Mouse (Mus musculus): ENCODE measurements around the gene Mtss1l. TPM values are rescaled to one million over a fixed set of nuclear protein-coding genes. Genes with fewer than 3 reads are reported as not detected.

Gene Mtss1l
- polyA plus RNA-seq, 1 experiment, result 7.1 TPM

- Histone ChIP-seq H3K27me3 (ENCODE audit: control insufficient read depth, insufficient read depth, low read length, poor library complexity, severe bottlenecking) (no peaks in the 10 kb centered on the region), H3K27ac (ENCODE audit: insufficient read depth, low read length) (no peak overlapping the region), H3K9me3 (replicated peaks; ENCODE audit: control insufficient read depth, insufficient read depth, low read length, poor library complexity, severe bottlenecking) (no peaks in the 10 kb centered on the region), H3K9ac (ENCODE audit: low read depth, poor library complexity, severe bottlenecking) (no peak overlapping the region), H3K4me1 (ENCODE audit: control insufficient read depth, insufficient read depth, low read length) (peaks cover 4% of the 10 kb centered on the region), H3K4me3 (ENCODE audit: low read depth, low read length) (no peak overlapping the region), H3K36me3 (ENCODE audit: control insufficient read depth, insufficient read depth, low read length, poor library complexity, severe bottlenecking) (no peaks in the 10 kb centered on the region)
- no peak for TF ChIP-seq POLR2A (IDR thresholded peaks at IDR 0.05; ENCODE audit: insufficient read depth, low read length)
- TF ChIP-seq EP300 (IDR thresholded peaks at IDR 0.05; ENCODE audit: insufficient read depth, low read depth, low read length), result no peak
- TF ChIP-seq CTCF (IDR thresholded peaks at IDR 0.05; ENCODE audit: low read depth, low read length), result no peak
These were observed 65.7 kb downstream of the Mtss1l start for GRCm38 (mm10) chr8:110786934-110787333.

- TF ChIP-seq CTCF (IDR thresholded peaks at IDR 0.05; ENCODE audit: low read depth, low read length) (no peak), EP300 (IDR thresholded peaks at IDR 0.05; ENCODE audit: insufficient read depth, low read depth, low read length) (no peak), POLR2A (IDR thresholded peaks at IDR 0.05; ENCODE audit: insufficient read depth, low read length) (no peak)
- H3K4me1 ChIP-seq (ENCODE audit: control insufficient read depth, insufficient read depth, low read length), result peaks cover 4% of the 10 kb centered on the region
These were observed 66.2 kb downstream of the Mtss1l start for GRCm38 (mm10) chr8:110787411-110787954.

GRCm38 (mm10) chr8:110788981-110789380, 67.7 kb downstream of the Mtss1l start:
- H3K4me1 ChIP-seq (ENCODE audit: control insufficient read depth, insufficient read depth, low read length), result peaks cover 5% of the 10 kb centered on the region
- H3K27ac ChIP-seq (ENCODE audit: insufficient read depth, low read length), result no peak overlapping the region
- no peak for TF ChIP-seq POLR2A (IDR thresholded peaks at IDR 0.05; ENCODE audit: insufficient read depth, low read length)
- TF ChIP-seq EP300 (IDR thresholded peaks at IDR 0.05; ENCODE audit: insufficient read depth, low read depth, low read length), result no peak
- TF ChIP-seq CTCF (IDR thresholded peaks at IDR 0.05; ENCODE audit: low read depth, low read length), result no peak
- H3K4me3 ChIP-seq (ENCODE audit: low read depth, low read length), result peak overlapping the region; percentile 20
- no peaks in the 10 kb centered on the region for H3K9me3 ChIP-seq (replicated peaks; ENCODE audit: control insufficient read depth, insufficient read depth, low read length, poor library complexity, severe bottlenecking)
- no peaks in the 10 kb centered on the region for H3K27me3 ChIP-seq (ENCODE audit: control insufficient read depth, insufficient read depth, low read length, poor library complexity, severe bottlenecking)
- H3K36me3 ChIP-seq (ENCODE audit: control insufficient read depth, insufficient read depth, low read length, poor library complexity, severe bottlenecking), result no peaks in the 10 kb centered on the region
- H3K9ac ChIP-seq (ENCODE audit: low read depth, poor library complexity, severe bottlenecking), result 0 out of 2 replicates have a peak overlapping the region, but pooled peaks have one; percentile 25

More at GRCm38 (mm10) chr8:110787411-110787954, 66.2 kb downstream of the Mtss1l start:
- H3K9me3 ChIP-seq (replicated peaks; ENCODE audit: control insufficient read depth, insufficient read depth, low read length, poor library complexity, severe bottlenecking), result no peaks in the 10 kb centered on the region
- no peak overlapping the region for H3K9ac ChIP-seq (ENCODE audit: low read depth, poor library complexity, severe bottlenecking)
- no peak overlapping the region for H3K4me3 ChIP-seq (ENCODE audit: low read depth, low read length)
- H3K27me3 ChIP-seq (ENCODE audit: control insufficient read depth, insufficient read depth, low read length, poor library complexity, severe bottlenecking), result no peaks in the 10 kb centered on the region
- no peak overlapping the region for H3K27ac ChIP-seq (ENCODE audit: insufficient read depth, low read length)
- H3K36me3 ChIP-seq (ENCODE audit: control insufficient read depth, insufficient read depth, low read length, poor library complexity, severe bottlenecking), result no peaks in the 10 kb centered on the region

GRCm38 (mm10) chr8:110789571-110789970, 68.3 kb downstream of the Mtss1l start:
- H3K36me3 ChIP-seq (ENCODE audit: control insufficient read depth, insufficient read depth, low read length, poor library complexity, severe bottlenecking), result no peaks in the 10 kb centered on the region
- no peaks in the 10 kb centered on the region for H3K27me3 ChIP-seq (ENCODE audit: control insufficient read depth, insufficient read depth, low read length, poor library complexity, severe bottlenecking)
- H3K4me1 ChIP-seq (ENCODE audit: control insufficient read depth, insufficient read depth, low read length), result peaks cover 5% of the 10 kb centered on the region
- peak overlapping the region; percentile 20 for H3K4me3 ChIP-seq (ENCODE audit: low read depth, low read length)
- TF ChIP-seq CTCF (IDR thresholded peaks at IDR 0.05; ENCODE audit: low read depth, low read length) (no peak), POLR2A (IDR thresholded peaks at IDR 0.05; ENCODE audit: insufficient read depth, low read length) (no peak), EP300 (IDR thresholded peaks at IDR 0.05; ENCODE audit: insufficient read depth, low read depth, low read length) (no peak)
- no peak overlapping the region for H3K27ac ChIP-seq (ENCODE audit: insufficient read depth, low read length)
- no peaks in the 10 kb centered on the region for H3K9me3 ChIP-seq (replicated peaks; ENCODE audit: control insufficient read depth, insufficient read depth, low read length, poor library complexity, severe bottlenecking)
- peak overlapping the region; percentile 25; the same call in 1 of the 2 replicates for H3K9ac ChIP-seq (ENCODE audit: low read depth, poor library complexity, severe bottlenecking)

- H3K27ac ChIP-seq (ENCODE audit: insufficient read depth, low read length), result no peak overlapping the region
- no peaks in the 10 kb centered on the region for H3K9me3 ChIP-seq (replicated peaks; ENCODE audit: control insufficient read depth, insufficient read depth, low read length, poor library complexity, severe bottlenecking)
- no peaks in the 10 kb centered on the region for H3K36me3 ChIP-seq (ENCODE audit: control insufficient read depth, insufficient read depth, low read length, poor library complexity, severe bottlenecking)
- no peak overlapping the region for H3K9ac ChIP-seq (ENCODE audit: low read depth, poor library complexity, severe bottlenecking)
- peaks cover 5% of the 10 kb centered on the region for H3K4me1 ChIP-seq (ENCODE audit: control insufficient read depth, insufficient read depth, low read length)
- TF ChIP-seq POLR2A (IDR thresholded peaks at IDR 0.05; ENCODE audit: insufficient read depth, low read length) (no peak), CTCF (IDR thresholded peaks at IDR 0.05; ENCODE audit: low read depth, low read length) (no peak), EP300 (IDR thresholded peaks at IDR 0.05; ENCODE audit: insufficient read depth, low read depth, low read length) (no peak)
- H3K4me3 ChIP-seq (ENCODE audit: low read depth, low read length), result no peak overlapping the region
- H3K27me3 ChIP-seq (ENCODE audit: control insufficient read depth, insufficient read depth, low read length, poor library complexity, severe bottlenecking), result no peaks in the 10 kb centered on the region
These were observed 69.0 kb downstream of the Mtss1l start for GRCm38 (mm10) chr8:110790270-110790669.

Other genes starting within 250 kb of the Mtss1l start
- gene Vac14, start 102.9 kb upstream of the Mtss1l start, polyA plus RNA-seq (2011; ENCODE audit: insufficient read depth, insufficient read length, low read depth, missing spikeins), result 31.6 and 36.0 TPM in 2 replicates
- 0.34 and 1.0 TPM in 2 replicates for gene Il34, start 84.4 kb downstream of the Mtss1l start, polyA plus RNA-seq (2011; ENCODE audit: insufficient read depth, insufficient read length, low read depth, missing spikeins)
- gene Cog4, start 125.1 kb downstream of the Mtss1l start, polyA plus RNA-seq (2011; ENCODE audit: insufficient read depth, insufficient read length, low read depth, missing spikeins), result 48.2 and 50.7 TPM in 2 replicates
- gene Sf3b3, start 125.3 kb downstream of the Mtss1l start, polyA plus RNA-seq (2011; ENCODE audit: insufficient read depth, insufficient read length, low read depth, missing spikeins), result 203 and 206 TPM in 2 replicates
- gene Fuk, start 181.0 kb downstream of the Mtss1l start, polyA plus RNA-seq (2011; ENCODE audit: insufficient read depth, insufficient read length, low read depth, missing spikeins), result 14.8 and 16.7 TPM in 2 replicates
- gene St3gal2, start 198.4 kb downstream of the Mtss1l start, polyA plus RNA-seq (2011; ENCODE audit: insufficient read depth, insufficient read length, low read depth, missing spikeins), result 7.1 and 8.6 TPM in 2 replicates